Mouse (Mus musculus): ENCODE measurements around the gene Tcte2.

- TF ChIP-seq POLR2A (IDR thresholded peaks at IDR 0.05; ENCODE audit: extremely low read depth, insufficient read depth, low read length) (peak; percentile 52; the same call in 1 of the 2 replicates), CTCF (IDR thresholded peaks at IDR 0.05; ENCODE audit: extremely low read depth, insufficient read depth, low read length) (no peak)
These were observed 1.6 kb downstream of the Tcte2 start, which contains the start of gene Afdn for GRCm38 (mm10) chr17:13759853-13760627.
